Mouse (Mus musculus) cerebellum, adult 18-20 months (tissue): ENCODE data around the gene Olfr67.
"Not testable (repeated sequence)": the region's sequence is repeated elsewhere in the genome, so short reads cannot be mapped to it uniquely, and the experiment has no call there.

Experiments used
- DNase-seq, 2 experiments: peaks; one replicate each; pipeline ENCODE4 v3.0.0; 2021

Olfr67 gene

GRCm38 (mm10) chr7:103767687-103768086 lies 23.9 kb downstream of the Olfr67 start:
- DNase-seq = not testable (repeated sequence)

- DNase-seq = not testable (repeated sequence)
Observed at GRCm38 (mm10) chr7:103762212-103762611, 29.4 kb downstream of the Olfr67 start.

- DNase-seq = no peak
Observed at GRCm38 (mm10) chr7:103757233-103757632, 34.4 kb downstream of the Olfr67 start, which contains the start of gene Olfr630. Olfr630 (minus strand) TSS chr7:103757333.

- no peak for DNase-seq
Observed at GRCm38 (mm10) chr7:103744843-103745242, 46.8 kb downstream of the Olfr67 start, which contains the start of gene Olfr629. Olfr629 (minus strand) TSS chr7:103744943.
